Mouse (Mus musculus) small intestine, adult 2 months (tissue): ENCODE measurements around the gene Vsx1.

ENCODE experiments used
- CTCF ChIP-seq: fragments of 200-500 bp; IDR thresholded peaks from 2 replicates; pipeline ENCODE4 v1.5.1; 2012; ENCODE audit warnings: low read depth, mild to moderate bottlenecking, control low read depth, inconsistent platforms, low read length, moderate library complexity, mixed read lengths; ENCODE audit not compliant: insufficient replicate concordance, insufficient read length; ENCODE audit errors: extremely low read depth
- POLR2A ChIP-seq: fragments of 200-500 bp; IDR thresholded peaks from 2 replicates; pipeline ENCODE4 v1.6.1; 2012; ENCODE audit warnings: low read depth, mild to moderate bottlenecking, control low read depth, inconsistent platforms, low read length, moderate library complexity

DNA sequence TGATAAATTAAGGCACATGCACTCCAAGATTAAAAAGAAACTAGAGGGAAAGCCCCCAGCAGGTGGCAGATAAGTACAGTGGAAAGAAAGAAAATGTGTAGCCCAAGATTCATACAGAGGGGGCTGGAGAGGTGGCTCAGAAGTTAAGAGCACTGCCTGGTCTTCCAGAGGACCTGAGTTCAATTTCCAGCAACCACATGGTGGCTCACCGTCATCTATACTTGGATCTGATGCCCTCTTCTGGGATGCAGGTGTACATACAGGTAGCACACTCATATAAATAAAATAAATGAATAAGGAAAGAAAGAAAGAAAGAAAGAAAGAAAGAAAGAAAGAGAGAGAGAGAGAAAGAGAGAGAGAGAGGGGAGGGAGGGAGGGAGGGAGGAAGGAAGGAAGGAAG is 13.6 kb downstream of the Vsx1 start:
- TF ChIP-seq POLR2A: no peak
- TF ChIP-seq CTCF: no peak
